Mouse (Mus musculus) thymus, postnatal 10 days (tissue): Measurements from ENCODE around the gene Rrnad1.

Experiments
- DNase-seq, 2 experiments: peaks; one replicate each; pipeline ENCODE4 v3.0.0; 2021; ENCODE audit warnings: low spot score in 2 of 2

Gene Rrnad1

GRCm38 (mm10) chr3:87930078-87930795, at the start of gene Rrnad1, which contains the start of gene Isg20l2:
Gene Rrnad1, minus strand, starts transcription at chr3:87930717.
Gene Isg20l2, plus strand, starts transcription at chr3:87930314.
- peak; percentile 93 to 95 for DNase-seq

- DNase-seq = no peak
Measured at GRCm38 (mm10) chr3:87980085-87980484, 49.6 kb upstream of the Rrnad1 start.

- DNase-seq = no peak
Measured at GRCm38 (mm10) chr3:87979493-87979892, 49.0 kb upstream of the Rrnad1 start.

DNA sequence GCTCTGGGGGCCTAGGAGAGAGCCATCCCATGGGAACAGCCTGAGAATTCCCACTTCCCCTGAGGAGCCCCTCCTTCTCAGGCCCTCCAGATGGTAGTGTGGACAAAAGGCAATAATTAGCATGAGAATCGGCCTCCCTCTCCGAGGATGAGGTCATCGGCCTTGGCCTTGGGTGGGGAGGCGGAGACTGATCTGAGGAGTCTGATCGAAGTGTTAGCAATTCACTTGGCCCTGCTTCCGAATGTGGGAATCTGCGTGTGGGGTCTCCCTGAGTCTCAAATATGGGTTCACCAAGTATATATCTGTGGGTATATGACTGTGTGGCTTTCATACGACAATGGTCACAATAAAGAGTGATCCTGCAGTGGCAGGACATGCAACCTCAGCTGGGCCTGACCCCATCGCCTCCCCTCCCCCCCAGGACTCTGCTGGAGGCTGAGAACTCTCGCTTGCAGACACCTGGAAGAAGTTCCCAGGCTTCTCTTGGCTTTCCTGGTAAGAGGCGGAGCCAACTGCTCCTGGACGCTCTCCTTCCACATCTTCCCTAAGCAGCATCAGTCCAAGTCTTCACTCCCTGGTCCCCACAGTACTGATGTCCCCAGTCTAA, 44.0 kb upstream of the Rrnad1 start:
- DNase-seq = no peak

- DNase-seq = no peak
Measured at GRCm38 (mm10) chr3:87973593-87974380, 43.3 kb upstream of the Rrnad1 start.

DNA sequence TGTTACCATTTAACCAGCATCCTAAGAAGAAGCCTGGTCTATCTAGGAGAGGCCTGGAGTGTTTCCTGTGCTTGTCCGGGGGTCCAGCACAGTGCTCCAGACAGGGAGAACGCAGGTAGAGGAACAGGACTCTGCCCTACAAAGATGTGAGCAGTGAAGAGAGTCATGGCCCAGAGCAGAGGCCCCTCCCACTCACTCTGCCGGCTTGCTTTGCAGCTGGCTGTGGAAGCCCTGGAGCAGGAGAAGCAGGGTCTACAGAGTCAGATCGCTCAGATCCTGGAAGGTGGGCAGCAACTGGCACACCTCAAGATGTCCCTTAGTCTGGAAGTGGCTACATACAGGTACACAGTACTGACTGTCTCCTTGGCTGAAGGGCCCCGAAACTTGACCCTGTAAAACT, 42.3 kb upstream of the Rrnad1 start:
- no peak for DNase-seq

DNA sequence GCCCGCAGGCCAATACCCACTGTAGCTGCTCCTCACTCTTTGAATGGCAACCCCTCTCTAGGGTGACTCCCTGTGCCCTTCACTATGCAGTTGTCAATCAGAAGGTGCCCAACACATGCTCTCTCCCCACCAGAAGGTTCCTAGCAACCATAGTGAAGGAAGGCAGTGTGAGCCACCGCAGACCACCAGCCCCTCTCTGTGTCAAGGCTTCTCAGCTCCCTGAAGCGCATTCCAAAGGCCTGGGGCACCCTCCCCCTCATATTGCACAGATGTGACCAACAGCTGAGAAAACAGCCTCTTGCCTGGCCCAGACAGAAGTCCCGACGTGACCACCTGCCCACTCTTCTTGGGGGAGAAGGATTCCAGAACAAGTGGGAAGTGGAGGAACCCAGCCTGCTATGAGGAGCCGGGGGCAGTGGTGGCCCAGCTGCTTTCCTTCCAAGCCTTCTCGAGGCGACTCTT, 41.7 kb upstream of the Rrnad1 start:
- DNase-seq = no peak

DNA sequence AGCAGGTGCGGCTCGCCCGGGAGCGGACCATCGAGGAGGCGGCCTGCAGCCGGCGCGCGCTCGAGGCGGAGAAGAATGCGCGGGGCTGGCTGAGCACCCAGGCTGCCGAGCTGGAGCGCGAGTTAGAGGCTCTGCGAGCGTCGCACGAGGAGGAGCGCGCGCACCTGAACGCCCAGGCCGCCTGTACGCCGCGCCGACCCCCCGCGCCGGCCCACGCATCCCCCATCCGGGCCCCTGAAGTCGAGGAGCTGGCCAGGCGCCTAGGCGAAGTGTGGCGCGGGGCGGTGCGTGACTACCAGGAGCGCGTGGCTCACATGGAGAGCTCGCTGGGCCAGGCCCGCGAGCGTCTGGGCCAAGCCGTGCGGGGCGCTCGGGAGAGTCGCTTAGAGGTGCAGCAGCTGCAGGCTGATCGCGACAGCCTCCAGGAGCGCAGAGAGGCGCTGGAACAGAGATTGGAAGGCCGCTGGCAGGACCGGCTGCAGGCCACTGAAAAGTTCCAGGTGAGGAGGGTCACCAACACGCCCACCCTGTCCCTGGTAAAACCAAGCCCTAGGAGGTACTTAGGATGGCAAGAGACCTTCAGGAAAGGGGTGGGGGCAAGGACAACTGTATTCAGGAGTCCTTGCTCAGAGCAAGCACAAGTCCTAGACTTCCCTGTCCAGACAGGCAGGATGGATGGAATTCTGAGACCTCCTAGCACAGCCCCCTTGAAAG, 41.1 kb upstream of the Rrnad1 start:
- no peak for DNase-seq

DNA sequence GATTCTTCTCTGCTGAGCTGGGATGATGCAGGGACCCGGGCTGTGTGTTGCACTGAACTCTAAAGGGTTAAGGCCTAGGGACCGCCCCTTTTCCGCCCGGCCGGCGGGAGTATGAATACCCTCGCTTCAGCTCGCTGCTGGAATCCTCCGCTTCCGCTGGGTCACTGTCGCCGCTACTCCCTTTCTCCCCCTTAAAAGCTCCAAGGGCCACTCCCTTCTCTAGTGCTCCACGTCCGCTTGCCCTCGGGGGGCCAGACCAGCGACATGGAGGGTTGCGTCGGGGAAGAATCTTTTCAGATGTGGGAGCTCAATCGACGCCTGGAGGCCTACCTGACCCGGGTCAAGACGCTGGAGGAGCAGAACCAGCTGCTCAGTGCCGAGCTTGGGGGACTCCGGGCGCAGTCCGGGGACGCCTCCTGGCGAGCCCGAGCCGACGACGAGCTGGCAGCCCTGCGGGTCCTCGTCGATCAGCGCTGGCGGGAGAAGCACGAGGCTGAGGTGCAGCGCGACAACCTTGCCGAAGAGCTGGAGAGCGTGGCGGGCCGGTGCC, 40.5 kb upstream of the Rrnad1 start, which contains the start of gene Nes:
Gene Nes (plus strand): TSS at position 140 of the 550 bp plus-strand sequence.
- peak in 1 of 2 experiments; percentile 16 for DNase-seq

DNA sequence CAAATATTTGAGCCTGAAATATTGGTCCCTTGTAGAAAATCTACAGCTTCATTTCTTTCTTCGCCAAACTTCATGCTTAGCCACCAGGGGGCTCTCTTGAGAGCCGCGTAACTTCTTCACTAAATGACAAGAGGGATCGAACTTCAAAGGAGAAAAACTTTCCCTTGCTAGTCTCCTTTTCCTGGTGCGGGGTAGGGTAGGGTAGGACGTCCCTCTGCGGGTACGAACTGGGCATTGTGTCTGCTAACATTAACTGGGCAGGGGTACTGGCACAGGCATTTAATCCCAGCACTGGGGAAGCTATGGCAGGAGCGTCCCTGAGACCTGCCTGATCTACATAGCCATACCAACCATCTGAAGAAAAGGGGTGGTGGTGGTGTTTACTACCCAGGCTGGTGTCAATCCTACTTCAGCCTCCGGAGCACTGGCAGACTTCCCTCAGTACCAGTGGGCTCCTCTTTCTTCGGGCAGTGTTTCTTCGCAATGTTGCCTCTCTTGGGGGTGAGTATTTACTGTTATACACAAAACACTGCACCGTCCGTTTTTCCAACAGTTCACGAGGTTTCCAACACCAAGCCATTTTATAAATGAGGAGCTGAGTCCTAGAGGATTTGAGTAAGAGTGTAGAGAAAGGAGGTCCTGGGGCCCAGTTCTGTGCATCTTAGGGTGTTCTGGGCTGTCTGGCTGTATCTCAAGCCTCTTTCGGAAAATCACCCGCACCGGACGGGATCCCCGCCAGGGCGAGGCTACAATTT, 39.8 kb upstream of the Rrnad1 start:
- DNase-seq = peak; percentile 22 to 59

GRCm38 (mm10) chr3:87960586-87961191, 30.2 kb upstream of the Rrnad1 start:
- peak; percentile 38 to 70 for DNase-seq

DNA sequence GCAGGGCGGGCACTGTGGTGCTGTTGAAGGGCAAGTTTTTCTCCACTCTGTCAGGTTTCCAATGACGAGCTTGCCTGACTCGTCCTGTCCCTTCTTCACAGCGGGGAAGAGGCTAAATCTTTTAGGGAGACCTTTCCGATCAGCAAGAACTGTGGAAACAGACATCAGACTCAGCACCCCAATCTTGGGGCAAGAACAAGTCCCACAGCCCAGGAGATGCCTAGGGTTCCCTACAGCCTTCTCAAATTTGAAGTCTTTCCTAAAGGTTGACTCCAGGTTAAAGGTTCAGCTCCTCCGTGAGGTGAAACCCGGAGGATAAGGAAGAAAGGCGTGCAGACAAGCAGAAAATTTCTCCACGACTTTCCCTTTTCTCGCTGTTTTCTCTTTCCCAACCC, 29.7 kb upstream of the Rrnad1 start:
- no peak for DNase-seq

- no peak for DNase-seq
Measured at GRCm38 (mm10) chr3:87959371-87959770, 28.9 kb upstream of the Rrnad1 start.

DNA sequence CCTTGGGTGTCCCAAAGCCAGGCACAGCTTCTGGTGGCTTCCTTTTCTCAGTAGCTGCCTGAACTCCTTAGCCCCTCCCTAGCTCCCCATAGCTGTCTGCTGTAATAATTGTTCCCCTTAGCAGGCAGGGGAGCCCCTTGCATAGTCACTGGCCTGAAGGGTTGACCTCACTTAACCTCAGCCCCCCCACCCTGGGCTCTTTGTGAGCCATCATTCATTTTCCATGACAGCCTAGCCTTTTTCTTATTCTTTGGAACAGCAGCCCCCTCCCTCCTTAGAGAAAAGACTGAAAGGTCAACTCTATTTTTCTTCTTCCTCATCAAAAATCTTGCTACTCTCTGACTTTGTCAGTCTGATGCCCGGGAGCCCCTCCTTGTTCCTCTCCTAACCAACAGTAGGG, 28.4 kb upstream of the Rrnad1 start:
- no peak for DNase-seq

DNA sequence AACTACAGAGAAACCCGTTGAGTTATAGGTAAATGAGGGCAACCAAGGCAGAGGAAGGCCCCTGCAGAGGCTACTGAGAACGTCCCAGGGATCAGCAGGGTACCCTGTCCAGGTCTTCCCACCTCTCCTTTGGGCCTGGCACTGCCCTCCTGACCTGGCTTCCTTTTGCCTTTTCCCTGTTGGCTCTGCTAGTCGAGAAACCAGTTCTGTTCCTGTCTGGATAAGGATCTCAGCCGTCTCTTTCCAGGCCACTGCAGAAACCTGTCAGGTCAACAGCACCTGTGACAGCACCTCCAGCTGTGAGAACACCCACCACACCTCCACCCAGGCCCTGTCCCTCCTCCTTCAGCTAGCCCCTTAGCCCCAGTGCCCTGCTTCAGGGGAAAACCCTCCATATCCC, 28.0 kb upstream of the Rrnad1 start:
- no peak for DNase-seq

DNA sequence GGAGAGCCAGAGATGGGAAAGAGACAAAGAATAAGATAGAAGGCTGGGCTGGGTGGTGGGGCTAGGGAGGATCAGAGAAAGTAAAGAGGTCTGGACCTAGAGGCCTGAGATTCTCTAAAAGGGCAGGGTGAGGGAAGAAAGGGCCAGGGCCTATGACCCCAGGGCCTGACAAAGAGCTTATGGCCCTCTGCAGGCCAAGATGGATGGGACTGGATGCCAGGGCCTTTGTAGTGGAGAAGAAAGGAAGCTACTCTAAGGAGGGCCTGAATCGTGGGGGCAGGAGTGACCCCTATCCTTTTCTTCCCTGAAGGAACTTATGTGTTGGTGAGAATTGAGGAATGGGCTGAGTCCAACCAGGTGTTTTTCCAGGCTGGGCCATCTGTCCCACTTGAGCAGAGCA, 27.5 kb upstream of the Rrnad1 start:
- DNase-seq = no peak

DNA sequence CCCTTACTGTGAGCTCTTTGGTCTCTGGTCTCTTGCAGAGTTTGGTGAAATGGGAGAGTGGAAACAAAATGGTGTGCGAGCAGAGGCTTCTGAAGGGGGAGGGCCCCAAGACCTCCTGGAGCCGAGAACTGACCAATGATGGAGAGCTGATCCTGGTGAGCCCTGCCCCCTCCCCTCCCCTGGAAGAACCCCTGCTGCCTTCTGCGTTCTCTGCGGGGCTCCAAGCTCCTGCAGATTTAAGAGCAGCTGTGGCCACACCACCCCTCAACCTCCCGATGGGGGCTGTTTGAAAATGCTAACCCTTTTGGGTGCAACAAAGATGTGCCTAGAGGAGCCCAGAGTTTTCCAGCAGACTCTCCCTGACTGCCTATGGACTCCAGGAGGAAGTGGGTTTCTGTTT, 21.9 kb upstream of the Rrnad1 start:
- no peak for DNase-seq

GRCm38 (mm10) chr3:87951946-87952345, 21.4 kb upstream of the Rrnad1 start:
- DNase-seq = no peak

DNA sequence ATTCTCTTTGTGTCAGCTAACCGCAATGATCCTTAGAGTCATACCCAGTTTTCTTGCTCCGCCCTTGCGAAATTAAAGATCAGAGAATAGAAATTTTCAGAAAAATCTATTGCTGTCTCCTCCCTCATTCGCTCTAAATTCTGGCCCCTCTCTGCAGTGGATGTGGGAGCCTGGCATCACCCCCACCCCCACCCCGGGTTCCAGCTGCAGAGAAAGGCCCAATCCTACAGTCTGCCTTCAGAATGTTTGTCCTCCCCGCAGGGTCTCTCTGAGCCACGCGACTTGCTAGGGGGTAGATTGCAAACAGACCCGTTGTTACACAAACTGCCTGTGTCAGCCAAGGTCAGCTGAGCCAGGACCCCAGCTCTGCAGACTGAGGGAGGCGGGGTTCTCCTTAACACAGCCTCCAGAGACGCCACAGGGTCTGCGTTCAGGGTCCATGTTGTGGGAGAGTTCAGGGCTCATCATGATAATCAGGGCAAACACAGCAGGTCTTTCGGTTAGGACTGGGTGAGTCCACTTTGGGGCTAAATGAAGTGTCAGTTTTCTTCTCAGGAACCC, 19.5 kb upstream of the Rrnad1 start:
- DNase-seq = no peak
